Mouse (Mus musculus) layer of hippocampus, adult 11-12 months (tissue): Measurements from ENCODE around the gene Slc24a3.
A peak's percentile ranks its signal among the peaks of the same experiment; 100 is the strongest.

Experiments used
- DNase-seq: peaks from one replicate; pipeline ENCODE4 v3.0.0; 2022; ENCODE audit warnings: low spot score

Slc24a3 gene

GRCm38 (mm10) chr2:145631123-145631798, 463.7 kb downstream of the Slc24a3 start:
- DNase-seq = no peak

- DNase-seq = no peak
These were observed 464.2 kb downstream of the Slc24a3 start for GRCm38 (mm10) chr2:145631799-145632174.

GRCm38 (mm10) chr2:145633811-145634210, 466.3 kb downstream of the Slc24a3 start:
- DNase-seq = no peak

GRCm38 (mm10) chr2:145640255-145640984, 472.9 kb downstream of the Slc24a3 start:
- no peak for DNase-seq

DNA sequence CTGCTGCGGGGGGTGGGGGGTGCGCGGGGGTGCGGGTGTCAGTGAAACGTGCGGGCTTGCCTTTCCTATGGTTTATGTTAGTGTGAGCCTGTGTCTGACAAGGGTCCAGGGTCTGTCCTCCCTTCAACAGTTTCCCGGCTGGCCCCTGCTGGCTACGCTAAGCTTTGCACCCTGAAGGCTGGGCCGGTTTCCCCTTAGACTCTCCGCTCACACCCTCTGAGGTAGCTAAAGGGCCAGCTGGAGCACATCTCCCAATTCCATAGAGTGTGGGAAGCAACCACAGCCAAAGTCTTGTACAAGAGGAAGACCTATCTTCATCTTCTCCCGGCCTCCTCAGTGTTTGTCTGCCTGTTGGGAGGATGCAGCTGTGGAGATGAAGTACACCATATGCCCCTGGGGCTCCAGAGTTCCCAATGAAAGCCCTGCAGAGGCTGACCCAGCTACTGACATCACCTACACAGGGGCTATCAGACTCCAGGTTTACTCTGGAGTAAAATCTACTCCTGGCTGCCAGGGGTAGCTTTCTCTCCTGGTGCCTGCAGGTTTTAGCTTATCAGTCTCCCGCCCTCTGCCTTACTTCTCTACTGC, 487.9 kb downstream of the Slc24a3 start:
- DNase-seq = no peak

- DNase-seq = no peak
These were observed 488.6 kb downstream of the Slc24a3 start for GRCm38 (mm10) chr2:145656121-145656520.

DNA sequence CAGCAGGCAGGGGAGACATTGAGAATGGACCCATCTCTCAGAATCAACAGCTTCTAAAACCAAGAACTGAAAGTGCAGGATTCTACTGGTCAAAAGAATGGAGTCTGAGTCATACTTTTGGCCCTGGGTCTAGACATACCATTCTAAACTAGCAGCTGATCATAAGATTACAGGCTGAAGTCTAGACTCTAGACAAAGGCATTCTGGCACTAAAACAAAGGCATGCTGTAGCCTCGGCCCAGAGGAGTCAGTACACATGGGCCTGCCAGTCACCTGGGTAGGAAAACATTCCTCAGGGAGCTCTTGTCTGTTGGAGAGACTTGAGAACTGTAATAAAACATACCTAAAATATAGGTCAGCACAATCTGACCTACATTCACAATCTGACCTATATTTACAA, 489.2 kb downstream of the Slc24a3 start:
- no peak for DNase-seq

DNA sequence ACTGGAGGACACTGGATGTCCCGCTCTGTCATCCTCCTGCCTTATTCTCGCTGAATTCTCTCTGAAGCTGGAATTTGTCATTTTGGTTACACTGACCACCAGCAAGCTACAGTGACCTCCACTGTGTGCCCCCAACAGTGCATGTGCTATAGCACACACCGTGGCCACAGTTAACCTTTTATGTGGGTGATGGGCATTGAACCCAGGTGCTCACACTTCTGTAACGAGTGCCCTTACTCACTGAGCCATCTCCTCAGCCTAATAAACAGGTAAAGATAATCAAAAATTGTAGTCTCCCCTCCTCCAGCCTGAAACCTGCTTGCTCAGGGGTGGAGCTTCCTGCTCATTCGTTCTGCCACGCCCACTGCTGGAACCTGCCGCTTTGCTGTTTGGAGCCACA, 493.7 kb downstream of the Slc24a3 start:
- no peak for DNase-seq

DNA sequence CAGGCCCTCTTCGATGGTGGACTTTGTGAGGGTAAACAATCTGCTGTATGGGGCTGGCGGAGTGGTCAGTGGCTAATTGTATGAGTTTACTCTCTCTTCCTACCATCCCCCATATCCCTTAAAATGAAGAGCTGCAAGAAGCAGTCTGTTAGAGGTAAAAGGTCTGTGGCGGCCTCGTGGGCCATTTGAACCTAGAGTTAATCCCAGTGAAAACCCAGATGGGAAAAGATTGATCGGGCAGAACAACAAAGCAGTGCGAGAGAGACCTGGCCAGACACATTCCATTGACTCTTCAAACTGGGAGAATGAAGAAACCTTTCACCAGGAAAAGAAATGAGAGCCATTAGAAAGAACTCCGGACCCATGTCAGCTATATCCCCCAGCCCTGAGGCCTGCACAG, 496.3 kb downstream of the Slc24a3 start:
- DNase-seq = no peak

DNA sequence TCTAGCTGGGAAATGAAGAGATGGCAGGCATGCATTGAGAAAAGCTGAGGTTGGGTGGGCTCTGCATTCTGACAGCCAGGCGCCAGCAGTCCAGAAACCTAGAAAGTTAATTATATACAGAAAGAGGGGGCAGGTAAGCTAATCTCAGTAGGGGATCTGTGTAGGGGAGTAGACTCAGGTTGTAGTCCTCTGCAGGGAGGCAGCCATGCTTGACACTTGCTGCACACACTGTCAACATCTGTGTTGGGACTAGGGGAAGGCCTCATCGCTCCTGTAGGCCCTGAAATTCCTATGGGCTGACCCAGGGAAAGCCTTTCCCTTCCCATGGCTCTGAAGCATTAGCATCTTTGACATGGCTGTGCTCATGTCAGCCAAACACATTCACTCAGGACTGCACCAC, 496.8 kb downstream of the Slc24a3 start:
- DNase-seq = no peak

GRCm38 (mm10) chr2:145668135-145668534, 500.6 kb downstream of the Slc24a3 start:
- no peak for DNase-seq

GRCm38 (mm10) chr2:145670131-145670530, 502.6 kb downstream of the Slc24a3 start:
- DNase-seq = no peak

DNA sequence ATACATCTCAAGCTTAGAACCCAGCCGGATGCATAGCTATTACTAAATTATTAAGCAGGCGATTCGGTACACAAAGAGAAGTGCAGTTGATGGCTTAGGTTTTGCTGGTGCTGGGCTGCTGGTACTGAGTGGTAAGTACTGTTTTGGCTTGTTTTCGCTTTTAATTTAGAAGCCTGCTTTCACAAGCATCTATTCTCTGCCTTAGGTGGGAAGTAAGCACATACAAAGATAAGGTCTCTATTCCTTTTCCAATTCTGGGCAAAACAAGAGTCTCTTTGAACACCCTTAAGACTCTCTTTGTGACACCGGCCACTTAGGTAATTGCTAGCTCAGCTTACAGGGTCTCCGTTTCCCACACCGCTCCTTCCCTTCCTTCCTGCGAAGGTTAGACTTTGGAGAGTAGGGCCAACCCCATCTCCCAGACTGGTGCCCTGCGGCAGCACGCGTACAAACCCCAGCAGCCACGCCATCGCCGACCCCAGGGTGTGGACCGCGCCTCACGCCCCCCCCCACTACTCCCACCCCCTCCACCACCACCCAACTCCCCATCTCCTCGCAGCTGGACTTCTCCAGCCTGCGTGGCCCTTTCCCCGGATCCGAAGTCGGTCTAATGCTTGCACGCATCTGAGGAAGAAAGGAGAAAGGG, 507.1 kb downstream of the Slc24a3 start:
- no peak for DNase-seq

GRCm38 (mm10) chr2:145675142-145675755, 507.7 kb downstream of the Slc24a3 start, which contains the start of gene Rin2:
Gene Rin2 (plus strand): TSS chr2:145675215.
- DNase-seq = no peak

DNA sequence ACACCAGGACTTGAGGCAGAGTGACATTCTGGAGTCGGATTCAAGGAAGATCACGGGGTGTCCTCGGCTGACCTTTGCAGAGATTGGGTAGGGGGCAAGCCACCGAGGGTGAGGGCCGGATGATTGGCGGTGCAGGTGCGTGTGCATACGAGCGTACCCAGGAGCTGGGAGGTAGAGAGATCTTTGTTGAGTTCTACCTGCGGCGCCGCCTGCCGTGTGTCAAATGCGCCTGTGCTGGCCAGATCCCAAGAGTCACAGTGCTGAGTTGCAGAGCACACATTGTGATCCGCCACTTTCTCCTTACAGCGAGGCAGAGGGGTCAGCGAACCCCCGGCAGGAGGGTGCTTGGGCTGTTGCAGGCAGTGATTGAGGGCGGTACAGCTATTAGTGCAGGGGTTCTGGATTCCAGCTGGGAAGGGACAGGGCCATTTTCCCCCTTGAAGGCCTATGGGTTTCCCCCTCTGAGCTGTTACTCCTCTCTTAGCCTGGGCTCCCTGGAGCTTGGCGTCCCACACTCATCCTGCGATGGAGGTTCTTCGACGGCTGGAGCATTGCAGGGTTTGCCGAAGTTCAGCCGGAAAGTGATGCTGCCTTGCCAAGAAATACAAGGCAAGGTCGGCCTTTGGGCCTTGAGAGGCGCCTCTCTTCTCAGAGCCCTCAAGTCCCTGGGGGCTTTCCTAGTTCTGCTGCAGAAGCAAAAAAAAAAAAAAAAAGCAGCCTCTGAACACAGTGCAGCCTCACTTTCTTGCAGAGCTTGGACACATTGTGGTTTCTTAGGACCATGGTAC, 508.4 kb downstream of the Slc24a3 start:
- peak; percentile 25 for DNase-seq

- no peak for DNase-seq
These were observed 509.0 kb downstream of the Slc24a3 start for GRCm38 (mm10) chr2:145676544-145676925.

DNA sequence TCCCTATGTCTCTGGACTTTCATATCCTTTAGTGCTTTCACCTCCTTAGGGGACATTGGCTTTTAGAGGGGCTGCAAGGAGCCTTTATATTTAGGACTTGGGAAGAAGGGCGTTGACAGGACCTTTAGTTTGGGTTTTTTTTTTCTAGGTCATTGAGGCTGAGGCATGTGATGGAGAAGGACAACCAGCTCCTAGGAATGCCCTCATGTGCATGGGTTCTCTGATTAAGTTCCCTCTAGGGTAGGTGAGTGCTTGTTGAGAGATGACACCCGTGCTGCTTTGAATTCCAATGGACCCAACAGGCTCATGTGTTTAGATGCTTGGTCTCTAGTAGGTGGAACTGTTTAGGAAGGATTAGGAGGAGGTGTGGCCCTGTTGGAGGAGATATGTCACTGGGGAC, 509.4 kb downstream of the Slc24a3 start:
- no peak for DNase-seq

DNA sequence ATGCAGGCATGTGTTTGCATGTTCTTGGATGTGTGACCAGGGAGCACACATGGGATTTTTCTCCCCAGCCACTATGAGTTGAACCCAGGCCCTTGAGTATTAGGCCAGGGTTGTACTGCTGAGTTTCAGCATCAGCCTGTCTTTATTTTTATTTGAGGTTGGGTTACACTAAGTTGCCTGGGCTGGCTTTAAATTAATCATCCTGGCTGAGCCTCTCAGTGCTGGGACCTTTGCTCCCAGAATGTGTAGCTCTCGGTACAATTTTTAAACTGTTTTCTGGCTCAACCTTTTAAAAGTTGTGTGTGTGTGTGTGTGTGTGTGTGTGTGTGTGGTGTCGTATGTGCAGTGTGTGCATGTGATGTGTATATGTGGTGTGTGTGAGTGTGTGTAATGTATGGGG, 512.6 kb downstream of the Slc24a3 start:
- no peak for DNase-seq

DNA sequence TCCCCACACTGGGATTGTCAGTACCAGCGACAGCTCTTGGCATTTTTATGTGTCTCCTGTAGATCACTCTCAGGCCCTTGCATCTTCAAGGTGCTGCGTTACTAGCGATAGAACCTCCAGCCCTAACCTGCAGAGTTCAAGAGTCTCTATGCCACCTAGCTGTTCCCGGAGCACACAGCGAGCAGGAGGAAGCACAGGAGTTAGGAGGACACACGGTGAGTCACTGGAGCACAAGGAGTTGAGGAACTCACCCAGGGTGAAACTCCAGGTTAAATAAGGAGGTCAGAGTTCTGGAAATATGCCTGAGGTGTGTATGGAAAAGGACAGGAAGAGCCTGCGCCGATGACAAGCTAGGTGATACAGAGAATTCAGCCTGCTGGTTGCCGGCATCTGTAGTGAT, 513.2 kb downstream of the Slc24a3 start:
- DNase-seq = no peak

GRCm38 (mm10) chr2:145681626-145682025, 514.1 kb downstream of the Slc24a3 start:
- no peak for DNase-seq

DNA sequence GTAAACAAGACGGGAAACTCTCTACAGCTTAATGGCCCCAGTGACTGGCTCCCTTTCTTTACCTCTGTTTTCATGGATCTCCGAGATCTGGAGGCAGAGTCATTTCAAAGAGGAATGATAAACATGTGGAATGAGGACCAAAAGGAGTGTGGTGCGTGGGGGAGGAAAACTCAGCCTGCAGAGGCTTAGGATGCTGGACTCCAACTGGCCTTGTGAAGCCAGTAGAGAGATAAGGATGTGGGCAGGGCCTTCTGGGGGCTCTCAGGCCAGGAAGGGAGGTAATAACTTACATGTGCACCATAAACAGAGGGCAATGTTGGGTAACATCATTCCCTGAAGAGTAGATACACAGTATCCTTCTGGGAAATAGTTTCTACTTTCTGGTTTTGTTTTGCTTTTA, 515.4 kb downstream of the Slc24a3 start:
- no peak for DNase-seq

- DNase-seq = no peak
These were observed 516.0 kb downstream of the Slc24a3 start for GRCm38 (mm10) chr2:145683536-145683935.
